Mouse (Mus musculus): ENCODE data around the gene Sim2.

GRCm38 (mm10) chr16:94095109-94095822, 10.5 kb downstream of the Sim2 start:
- TF ChIP-seq CTCF (conservative IDR thresholded peaks at IDR 0.05; ENCODE audit: low read length) (no peak), NANOG (IDR thresholded peaks at IDR 0.05; ENCODE audit: borderline replicate concordance, low read length) (no peak)

Measured in E14TG2a.4 (cell line).